Mouse (Mus musculus): Measurements from ENCODE around the gene Tenm3. TPM values are rescaled to one million over a fixed set of nuclear protein-coding genes. Genes with fewer than 3 reads are reported as not detected.

Gene Tenm3
- total and polyA plus RNA-seq, 3 experiments, result 0.03 to 0.08 (median 0.07) TPM

- Histone ChIP-seq H3K4me3 (replicated peaks in 1 of 3; ENCODE audit: low read depth in 2 of 3, low read length in 2 of 3, poor library complexity in 1 of 3) (no peak overlapping the region), H3K4me1 (ENCODE audit: control insufficient read depth in 1 of 2, insufficient read depth in 2 of 2) (no peaks in the 10 kb centered on the region), H3K9ac (ENCODE audit: insufficient read depth, low read depth) (no peak overlapping the region), H3K27me3 (replicated peaks) (no peaks in the 10 kb centered on the region), H3K27ac (ENCODE audit: insufficient read depth, low read depth) (no peak overlapping the region), H3K9me3 (replicated peaks; ENCODE audit: low read length) (peaks cover 43% of the 10 kb centered on the region), H3K36me3 (replicated peaks in 1 of 2; ENCODE audit: control insufficient read depth in 1 of 2, insufficient read depth in 1 of 2, low read length in 1 of 2) (no peaks in the 10 kb centered on the region), H3K4me2 (ENCODE audit: insufficient read depth, low read depth, poor library complexity, severe bottlenecking) (no peak overlapping the region), H3K79me2 (replicated peaks; ENCODE audit: control insufficient read depth, extremely low read depth, insufficient read depth, poor library complexity, severe bottlenecking) (no peaks in the 10 kb centered on the region)
- no peak for DNase-seq (ENCODE audit: extremely low read depth)
- in situ Hi-C loops (cut with MboI; ENCODE audit: low pct_ligation_motif_present, low pct_unique_long_range_greater_than_20kb, low sequenced_read_pairs), result no loop called here
- dilution Hi-C loops (cut with MboI; ENCODE audit: extremely low pct_ligation_motif_present, extremely low pct_unique_long_range_greater_than_20kb, low sequenced_read_pairs), result no loop called here
- TF ChIP-seq HCFC1 (IDR thresholded peaks at IDR 0.05; ENCODE audit: low read depth, low read length), result no peak
- no peak for TF ChIP-seq JUND (conservative IDR thresholded peaks at IDR 0.05; ENCODE audit: low read depth, low read length)
- TF ChIP-seq USF1 (IDR thresholded peaks at IDR 0.05; ENCODE audit: low read depth, low read length), result no peak
- no peak for TF ChIP-seq IRF4 (IDR thresholded peaks at IDR 0.05; ENCODE audit: low read depth, low read length)
- TF ChIP-seq MYC (IDR thresholded peaks at IDR 0.05; ENCODE audit: low read depth, low read length), result no peak
- no peak for TF ChIP-seq SIN3A (IDR thresholded peaks at IDR 0.05; ENCODE audit: low read length)
- no peak for TF ChIP-seq MEF2A (IDR thresholded peaks at IDR 0.05; ENCODE audit: borderline replicate concordance, low read depth, low read length)
- no peak for TF ChIP-seq ELF1 (IDR thresholded peaks at IDR 0.05; ENCODE audit: low read depth, low read length)
- TF ChIP-seq CHD2 (IDR thresholded peaks at IDR 0.05; ENCODE audit: low read length), result no peak
- no peak for TF ChIP-seq BHLHE40 (IDR thresholded peaks at IDR 0.05; ENCODE audit: low read depth, low read length)
- no peak for TF ChIP-seq ZMIZ1 (IDR thresholded peaks at IDR 0.05; ENCODE audit: low read depth, low read length)
- no peak for TF ChIP-seq KAT2A (IDR thresholded peaks at IDR 0.05; ENCODE audit: insufficient replicate concordance, low read length)
- no peak for TF ChIP-seq POLR2A (IDR thresholded peaks at IDR 0.05; ENCODE audit: low read depth, low read length)
- no peak for TF ChIP-seq EP300 (IDR thresholded peaks at IDR 0.05; ENCODE audit: low read length)
- TF ChIP-seq E2F4 (IDR thresholded peaks at IDR 0.05; ENCODE audit: insufficient replicate concordance, low read depth, low read length), result no peak
- no peak for TF ChIP-seq RCOR1 (conservative IDR thresholded peaks at IDR 0.05; ENCODE audit: low read depth, low read length)
- no peak for TF ChIP-seq NRF1 (IDR thresholded peaks at IDR 0.05; ENCODE audit: low read depth, low read length)
- TF ChIP-seq ZKSCAN1 (IDR thresholded peaks at IDR 0.05; ENCODE audit: borderline replicate concordance, low read depth, low read length), result no peak
- TF ChIP-seq UBTF (IDR thresholded peaks at IDR 0.05; ENCODE audit: low read depth, low read length), result no peak
- TF ChIP-seq ZNF384 (IDR thresholded peaks at IDR 0.05; ENCODE audit: low read depth, low read length), result no peak
Observed at GRCm38 (mm10) chr8:48243876-48244275, 599.9 kb downstream of the Tenm3 start.

- dilution Hi-C loops (cut with MboI; ENCODE audit: extremely low pct_ligation_motif_present, extremely low pct_unique_long_range_greater_than_20kb, low sequenced_read_pairs), result no loop called here
- in situ Hi-C loops (cut with MboI; ENCODE audit: low pct_ligation_motif_present, low pct_unique_long_range_greater_than_20kb, low sequenced_read_pairs), result no loop called here
- peaks cover 59% of the 10 kb centered on the region for H3K9me3 ChIP-seq (replicated peaks; ENCODE audit: low read length)
Observed at GRCm38 (mm10) chr8:48240917-48241531, 602.7 kb downstream of the Tenm3 start.

More at GRCm38 (mm10) chr8:48240917-48241531, 602.7 kb downstream of the Tenm3 start:
- Histone ChIP-seq H3K27ac (ENCODE audit: insufficient read depth, low read depth) (no peak overlapping the region), H3K27me3 (replicated peaks) (no peaks in the 10 kb centered on the region), H3K9ac (ENCODE audit: insufficient read depth, low read depth) (no peak overlapping the region), H3K4me2 (ENCODE audit: insufficient read depth, low read depth, poor library complexity, severe bottlenecking) (no peak overlapping the region), H3K4me1 (ENCODE audit: control insufficient read depth in 1 of 2, insufficient read depth in 2 of 2) (no peaks in the 10 kb centered on the region), H3K4me3 (replicated peaks in 1 of 3; ENCODE audit: low read depth in 2 of 3, low read length in 2 of 3, poor library complexity in 1 of 3) (no peak overlapping the region), H3K36me3 (replicated peaks in 1 of 2; ENCODE audit: control insufficient read depth in 1 of 2, insufficient read depth in 1 of 2, low read length in 1 of 2) (no peaks in the 10 kb centered on the region), H3K79me2 (replicated peaks; ENCODE audit: control insufficient read depth, extremely low read depth, insufficient read depth, poor library complexity, severe bottlenecking) (no peaks in the 10 kb centered on the region)
- no peak for TF ChIP-seq TBP (conservative IDR thresholded peaks at IDR 0.05; ENCODE audit: low read depth, low read length)
- no peak for TF ChIP-seq E2F4 (IDR thresholded peaks at IDR 0.05; ENCODE audit: insufficient replicate concordance, low read depth, low read length)
- no peak for TF ChIP-seq MAZ (IDR thresholded peaks at IDR 0.05; ENCODE audit: low read depth, low read length)
- TF ChIP-seq RCOR1 (conservative IDR thresholded peaks at IDR 0.05; ENCODE audit: low read depth, low read length), result no peak
- no peak for TF ChIP-seq EP300 (IDR thresholded peaks at IDR 0.05; ENCODE audit: low read length)
- TF ChIP-seq MAFK (IDR thresholded peaks at IDR 0.05; ENCODE audit: insufficient replicate concordance, low read length), result no peak
- TF ChIP-seq NELFE (IDR thresholded peaks at IDR 0.05; ENCODE audit: low read depth, low read length), result no peak
- TF ChIP-seq CHD2 (IDR thresholded peaks at IDR 0.05; ENCODE audit: low read length), result no peak
- no peak for TF ChIP-seq ZC3H11A (IDR thresholded peaks at IDR 0.05; ENCODE audit: low read depth, low read length)
- no peak for TF ChIP-seq UBTF (IDR thresholded peaks at IDR 0.05; ENCODE audit: low read depth, low read length)
- TF ChIP-seq MEF2A (IDR thresholded peaks at IDR 0.05; ENCODE audit: borderline replicate concordance, low read depth, low read length), result no peak
- TF ChIP-seq JUN (IDR thresholded peaks at IDR 0.05; ENCODE audit: insufficient read depth, low read depth, low read length), result no peak
- TF ChIP-seq KAT2A (IDR thresholded peaks at IDR 0.05; ENCODE audit: insufficient replicate concordance, low read length), result no peak
- TF ChIP-seq USF2 (conservative IDR thresholded peaks at IDR 0.05; ENCODE audit: low read depth, low read length), result no peak
- no peak for TF ChIP-seq ETS1 (conservative IDR thresholded peaks at IDR 0.05; ENCODE audit: low read depth, low read length)
- TF ChIP-seq MYC (IDR thresholded peaks at IDR 0.05; ENCODE audit: low read depth, low read length), result no peak
- no peak for TF ChIP-seq ELF1 (IDR thresholded peaks at IDR 0.05; ENCODE audit: low read depth, low read length)
- no peak for TF ChIP-seq USF1 (IDR thresholded peaks at IDR 0.05; ENCODE audit: low read depth, low read length)
- no peak for TF ChIP-seq NRF1 (IDR thresholded peaks at IDR 0.05; ENCODE audit: low read depth, low read length)
- no peak for DNase-seq (ENCODE audit: extremely low read depth)

Data from CH12.LX (cell line).